Mouse (Mus musculus): ENCODE results near the gene Cys1. TPM values are rescaled to one million over a fixed set of nuclear protein-coding genes. Genes with fewer than 3 reads are reported as not detected.

Gene Cys1
- total RNA-seq (2021): 10 to 100 TPM in 1 of 2 experiments, 1 to 10 TPM in 1; 9.3 to 10.7 TPM

- no peak for DNase-seq (ENCODE audit: extremely low spot score in 1 of 2, low spot score in 2 of 2)
- intact Hi-C loops (cut with DNase I): loop anchor here (5.0 kb wide), 1 partner anchor 74 kb away; no protein-coding TSS in a partner anchor
Measured at GRCm38 (mm10) chr12:24681286-24682023, at the start of gene Cys1. Gene Cys1 (minus strand): TSS chr12:24681813.

- no peak for DNase-seq (ENCODE audit: extremely low spot score in 1 of 2, low spot score in 2 of 2)
- intact Hi-C loops (cut with DNase I): no loop called here
Measured at GRCm38 (mm10) chr12:24724369-24724768, 42.8 kb upstream of the Cys1 start.

- intact Hi-C loops (cut with DNase I): no loop called here
- DNase-seq (ENCODE audit: extremely low spot score in 1 of 2, low spot score in 2 of 2): no peak
Measured at GRCm38 (mm10) chr12:24723859-24724258, 42.2 kb upstream of the Cys1 start.

GRCm38 (mm10) chr12:24723434-24723833 lies 41.8 kb upstream of the Cys1 start:
- no peak for DNase-seq (ENCODE audit: extremely low spot score in 1 of 2, low spot score in 2 of 2)
- intact Hi-C loops (cut with DNase I): no loop called here

- peak in 1 of 2 experiments; percentile 53 for DNase-seq (ENCODE audit: extremely low spot score in 1 of 2, low spot score in 2 of 2)
- intact Hi-C loops (cut with DNase I): no loop called here
Measured at GRCm38 (mm10) chr12:24716721-24717301, 35.2 kb upstream of the Cys1 start.

GRCm38 (mm10) chr12:24715268-24715896 lies 33.8 kb upstream of the Cys1 start:
- DNase-seq (ENCODE audit: extremely low spot score in 1 of 2, low spot score in 2 of 2): no peak
- intact Hi-C loops (cut with DNase I): no loop called here

DNA sequence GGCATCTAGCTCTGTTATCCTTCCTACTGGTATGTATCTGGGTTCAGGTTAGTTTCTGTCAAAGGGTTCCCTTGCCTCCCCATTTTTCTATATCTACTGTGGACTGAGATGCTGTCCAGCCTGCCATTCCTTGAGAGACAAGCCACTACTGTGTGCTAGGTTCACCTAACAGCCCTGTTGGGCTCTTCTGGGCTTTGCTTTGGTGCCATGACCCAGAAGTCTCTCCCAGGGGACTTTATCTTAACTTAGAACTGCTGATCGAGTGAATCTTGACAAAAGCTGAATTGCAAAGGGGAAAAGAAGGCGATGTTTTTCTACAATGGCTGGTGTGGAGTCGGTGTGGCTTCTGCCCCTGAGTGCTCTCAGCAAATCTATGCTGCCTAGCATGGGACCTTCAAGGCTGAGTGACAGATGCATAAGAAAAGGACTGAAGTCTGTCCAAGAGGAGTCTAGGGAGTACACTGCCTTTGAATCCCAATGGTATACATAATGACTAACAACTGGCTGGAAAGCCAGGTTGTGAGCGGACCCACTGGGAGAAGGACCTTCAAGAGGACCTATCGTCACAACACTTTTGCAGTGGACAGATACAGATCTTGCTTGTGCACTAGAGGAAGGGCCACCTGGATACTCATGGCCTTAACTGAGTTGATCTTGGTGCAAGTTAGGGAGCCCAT lies 33.1 kb upstream of the Cys1 start:
- intact Hi-C loops (cut with DNase I): loop anchor here (5.0 kb wide), 1 partner anchor 118 kb away; the partner anchor contains the start of gene Mboat2

GRCm38 (mm10) chr12:24712396-24712795 lies 30.8 kb upstream of the Cys1 start:
- no peak for DNase-seq (ENCODE audit: extremely low spot score in 1 of 2, low spot score in 2 of 2)
- intact Hi-C loops (cut with DNase I): loop anchor here (5.0 kb wide), 1 partner anchor 120 kb away; the partner anchor contains the start of gene Mboat2

More for the DNA sequence above, 33.1 kb upstream of the Cys1 start:
- DNase-seq (ENCODE audit: extremely low spot score in 1 of 2, low spot score in 2 of 2): no peak

DNA sequence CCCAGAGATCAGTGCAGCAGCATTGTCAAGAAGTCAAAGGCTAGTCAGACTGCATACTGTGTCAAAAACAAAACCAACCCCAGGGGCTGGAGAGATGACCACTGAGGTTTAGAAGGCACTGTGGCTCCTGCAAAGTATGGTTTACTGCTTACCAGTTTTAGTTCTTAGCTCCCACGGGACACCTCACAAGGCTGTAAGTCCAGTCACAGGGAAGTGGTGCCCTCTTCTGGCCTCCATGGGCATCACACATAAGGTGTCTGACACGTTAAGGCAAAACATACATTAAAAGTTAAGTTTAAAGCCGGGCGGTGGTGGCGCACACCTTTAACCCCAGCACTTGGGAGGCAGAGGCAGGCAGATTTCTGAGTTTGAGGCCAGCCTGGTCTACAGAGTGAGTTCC lies 29.1 kb upstream of the Cys1 start:
- intact Hi-C loops (cut with DNase I): loop anchor here (2.0 to 5.0 kb wide), 2 partner anchors 122 to 238 kb away; partner anchors contain the start of gene Mboat2
- DNase-seq (ENCODE audit: extremely low spot score in 1 of 2, low spot score in 2 of 2): no peak

DNA sequence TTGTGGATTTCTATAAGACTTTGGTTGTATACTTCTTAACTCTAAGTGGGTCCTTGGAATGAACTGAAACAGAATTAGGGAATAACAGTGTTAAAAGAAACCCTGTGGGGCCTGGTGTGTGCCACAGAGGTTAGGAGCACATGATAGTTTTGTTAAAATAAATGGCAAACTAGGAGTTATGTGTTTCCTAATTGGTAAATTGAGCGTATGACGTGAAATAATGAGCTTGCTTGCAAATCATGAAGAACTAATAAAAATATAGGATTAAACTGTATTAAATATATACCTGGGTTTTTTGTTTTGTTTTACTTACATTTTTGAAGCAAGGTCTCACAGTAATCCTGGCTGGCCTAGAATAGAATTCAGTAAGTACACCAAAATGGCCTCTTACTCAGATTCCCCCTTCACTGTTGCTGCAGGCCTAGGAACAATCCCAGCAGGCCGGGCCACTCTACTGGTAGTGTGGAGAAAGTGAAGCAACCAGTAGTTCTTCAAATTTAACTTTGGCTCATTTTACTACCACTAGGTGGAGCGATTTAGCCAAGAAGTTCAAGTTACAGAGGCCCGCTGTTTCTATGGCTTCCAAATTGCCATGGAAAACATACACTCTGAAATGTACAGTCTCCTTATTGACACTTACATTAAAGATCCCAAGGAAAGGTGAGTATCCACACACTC lies 28.4 kb upstream of the Cys1 start:
- peak; percentile 59 to 86 for DNase-seq (ENCODE audit: extremely low spot score in 1 of 2, low spot score in 2 of 2)
- intact Hi-C loops (cut with DNase I): loop anchor here (2.0 to 5.0 kb wide), 2 partner anchors 122 to 239 kb away; partner anchors contain the start of gene Mboat2

DNA sequence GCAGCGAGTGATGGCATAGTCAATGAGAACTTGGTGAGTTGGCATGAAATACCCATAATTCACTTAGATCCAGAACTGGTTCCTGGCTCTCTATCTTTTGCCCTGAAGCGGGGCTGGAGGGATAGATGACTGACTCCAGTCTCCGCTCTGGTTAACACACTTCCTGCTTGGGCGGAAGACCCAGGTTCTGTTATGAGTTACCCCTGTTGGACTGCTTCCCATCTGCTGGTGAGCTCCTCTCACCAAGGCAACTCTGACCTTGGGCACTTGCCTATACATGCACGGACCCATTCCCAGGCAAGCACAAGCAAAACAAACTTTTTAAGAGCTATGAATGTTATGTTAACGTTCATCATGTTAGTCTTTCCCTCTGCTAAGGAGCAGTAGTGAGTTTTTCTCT lies 27.8 kb upstream of the Cys1 start:
- no peak for DNase-seq (ENCODE audit: extremely low spot score in 1 of 2, low spot score in 2 of 2)
- intact Hi-C loops (cut with DNase I): no loop called here

DNA sequence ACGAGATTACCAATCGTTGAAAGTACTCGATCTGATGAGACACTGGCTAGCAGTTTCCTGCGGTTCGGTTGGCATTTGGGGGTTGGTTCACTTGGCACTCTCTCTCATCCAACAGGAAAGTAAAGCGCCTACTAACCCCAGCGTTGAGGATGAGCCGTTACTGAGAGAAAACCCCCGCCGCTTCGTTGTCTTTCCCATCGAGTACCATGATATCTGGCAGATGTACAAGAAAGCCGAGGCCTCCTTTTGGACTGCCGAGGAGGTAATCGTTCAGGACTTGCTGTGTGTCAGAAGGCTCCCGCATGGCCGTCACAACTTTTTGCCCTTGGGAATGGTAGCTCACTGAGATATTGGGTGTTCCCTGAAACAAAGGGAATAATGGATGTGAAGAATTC lies 27.2 kb upstream of the Cys1 start:
- no peak for DNase-seq (ENCODE audit: extremely low spot score in 1 of 2, low spot score in 2 of 2)
- intact Hi-C loops (cut with DNase I): no loop called here

DNA sequence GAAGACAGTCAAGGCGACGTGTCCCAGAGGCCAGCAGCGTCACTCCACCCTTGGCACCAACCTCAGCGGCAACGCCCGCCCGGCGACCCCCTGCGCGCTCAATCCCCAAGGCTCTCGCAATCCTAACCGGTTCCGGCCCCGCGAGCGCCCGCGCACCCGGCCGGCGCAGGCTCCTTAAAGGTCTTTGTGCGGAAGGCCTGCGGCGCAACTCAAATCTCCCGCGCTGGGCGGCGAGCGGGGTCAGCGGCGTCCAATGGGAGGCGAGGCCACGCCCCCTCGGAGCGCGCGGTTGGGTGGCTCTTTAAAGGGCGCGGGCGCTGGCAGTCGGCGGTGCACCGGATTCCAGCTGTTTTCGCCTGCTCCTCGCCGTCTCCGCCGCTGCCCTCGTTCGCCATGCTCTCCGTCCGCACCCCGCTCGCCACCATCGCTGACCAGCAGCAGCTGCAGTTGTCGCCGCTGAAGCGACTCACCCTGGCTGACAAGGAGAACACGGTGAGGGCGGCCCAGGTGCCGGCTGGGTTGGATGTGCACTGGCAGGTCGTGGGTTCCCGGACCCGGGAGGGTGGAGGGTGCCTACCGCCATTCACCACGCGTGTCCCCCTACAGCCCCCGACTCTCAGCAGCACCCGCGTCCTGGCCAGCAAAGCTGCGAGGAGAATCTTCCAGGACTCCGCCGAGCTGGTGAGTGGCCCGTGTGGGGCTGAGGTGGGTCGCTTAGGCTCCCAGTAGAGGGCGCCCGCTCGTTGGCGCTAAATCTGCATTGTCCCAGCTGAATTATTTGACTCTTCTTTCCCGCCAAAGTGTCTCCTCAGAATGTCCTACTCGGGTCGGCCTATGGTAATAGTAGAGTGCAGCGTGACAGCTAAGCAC lies 26.6 kb upstream of the Cys1 start, which contains the start of gene Rrm2:
TSS of gene Rrm2 (plus strand) at position 288 of the 870 bp plus-strand sequence.
- peak; percentile 89 to 97 for DNase-seq (ENCODE audit: extremely low spot score in 1 of 2, low spot score in 2 of 2)
- intact Hi-C loops (cut with DNase I): no loop called here

- intact Hi-C loops (cut with DNase I): no loop called here
- no peak for DNase-seq (ENCODE audit: extremely low spot score in 1 of 2, low spot score in 2 of 2)
Measured at GRCm38 (mm10) chr12:24707480-24707802, 25.8 kb upstream of the Cys1 start.

DNA sequence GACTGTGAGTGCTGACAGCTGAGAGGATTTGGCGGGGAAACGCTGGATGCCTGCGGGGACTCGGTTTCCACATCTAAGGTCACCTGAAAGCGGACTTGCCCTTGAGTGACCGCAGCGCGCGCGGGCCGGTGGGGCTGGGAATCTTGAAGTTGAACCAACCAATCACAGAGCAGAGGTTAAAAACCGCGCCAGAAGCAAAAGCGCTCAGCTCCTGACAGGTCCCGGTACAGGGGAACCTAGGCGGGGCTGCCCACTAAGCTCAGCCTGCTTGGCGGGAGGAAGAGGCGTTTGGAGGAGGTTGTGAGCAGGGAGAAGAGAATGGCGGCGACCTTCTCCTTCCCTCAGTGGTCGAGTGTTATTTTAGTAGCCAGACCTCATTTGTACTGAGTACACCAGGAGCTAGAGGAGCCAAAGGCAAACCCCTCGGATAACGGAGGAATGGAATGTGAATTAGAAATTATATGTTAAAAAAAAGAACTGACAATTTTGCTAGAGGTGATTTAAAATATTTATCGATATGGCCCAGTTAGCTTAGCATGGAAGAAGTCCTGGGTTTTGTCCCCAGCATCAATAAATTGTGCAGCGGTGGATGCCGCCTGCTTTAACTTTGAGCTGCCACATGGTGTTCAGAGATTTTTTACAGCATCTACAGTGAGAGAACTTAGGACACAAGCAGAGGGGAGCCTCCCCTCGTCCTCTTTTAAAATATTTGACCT lies 25.3 kb upstream of the Cys1 start:
- intact Hi-C loops (cut with DNase I): no loop called here
- peak in 1 of 2 experiments; percentile 41 for DNase-seq (ENCODE audit: extremely low spot score in 1 of 2, low spot score in 2 of 2)

DNA sequence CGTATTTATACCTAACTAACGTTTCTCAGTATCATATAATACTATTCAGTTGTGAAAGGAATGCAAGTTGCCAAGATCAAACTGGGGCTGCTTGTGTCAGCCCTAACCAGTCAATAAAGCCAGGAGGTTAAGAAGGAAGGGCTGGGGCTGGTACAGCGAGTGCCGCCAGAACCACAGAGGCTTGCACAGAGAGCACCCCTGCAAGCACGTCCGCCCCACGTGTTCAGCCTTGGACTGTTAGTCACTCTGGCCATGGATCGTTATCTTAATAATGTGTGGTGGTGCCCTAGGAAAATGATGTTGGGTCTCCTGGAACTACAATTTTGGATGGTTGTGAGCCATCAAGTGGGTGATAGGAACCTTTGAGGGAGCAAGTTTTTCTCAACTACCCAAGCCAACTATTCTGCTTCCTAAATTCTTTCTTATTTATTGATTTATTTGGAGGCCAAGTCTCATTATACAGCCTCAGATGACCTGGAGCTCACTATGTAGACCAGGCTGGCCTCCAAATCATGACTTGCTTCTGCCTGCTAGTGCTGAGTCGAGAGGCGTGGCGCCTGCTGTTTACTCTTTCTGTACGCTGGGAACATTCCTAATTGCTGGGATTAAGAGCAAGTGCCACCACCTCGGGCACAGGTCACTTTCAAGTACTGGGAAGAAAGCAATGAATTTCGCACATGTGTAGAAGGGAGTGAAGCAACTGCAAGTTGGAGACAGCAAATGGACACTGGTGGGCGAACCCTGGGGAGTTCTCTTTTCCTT lies 24.1 kb upstream of the Cys1 start:
- DNase-seq (ENCODE audit: extremely low spot score in 1 of 2, low spot score in 2 of 2): peak in 1 of 2 experiments; percentile 18

More for the DNA sequence above, 24.1 kb upstream of the Cys1 start:
- intact Hi-C loops (cut with DNase I): no loop called here
